Mouse (Mus musculus): ENCODE results near the gene Fam228a. TPM values are rescaled to one million over a fixed set of nuclear protein-coding genes. Genes with fewer than 3 reads are reported as not detected.

Gene Fam228a
- total RNA-seq, 1 experiment from 2014 or later = not detected

GRCm38 (mm10) chr12:4679971-4680370, 58.3 kb downstream of the Fam228a start:
- ATAC-seq (replicated peaks in 1 of 2; ENCODE audit: insufficient read depth in 1 of 2, low FRiP score in 2 of 2, low TSS enrichment in 1 of 2, low read depth in 1 of 2, poor library complexity in 2 of 2, severe bottlenecking in 2 of 2) = peak; percentile 22 to 45; a peak in 1 of 4 replicates

- ATAC-seq (replicated peaks in 1 of 2; ENCODE audit: insufficient read depth in 1 of 2, low FRiP score in 2 of 2, low TSS enrichment in 1 of 2, low read depth in 1 of 2, poor library complexity in 2 of 2, severe bottlenecking in 2 of 2) = no peak
These were observed 61.9 kb downstream of the Fam228a start for GRCm38 (mm10) chr12:4676336-4676735.

- ATAC-seq (replicated peaks in 1 of 2; ENCODE audit: insufficient read depth in 1 of 2, low FRiP score in 2 of 2, low TSS enrichment in 1 of 2, low read depth in 1 of 2, poor library complexity in 2 of 2, severe bottlenecking in 2 of 2) = no peak
These were observed 72.6 kb downstream of the Fam228a start for GRCm38 (mm10) chr12:4665675-4666037.

- ATAC-seq (replicated peaks in 1 of 2; ENCODE audit: insufficient read depth in 1 of 2, low FRiP score in 2 of 2, low TSS enrichment in 1 of 2, low read depth in 1 of 2, poor library complexity in 2 of 2, severe bottlenecking in 2 of 2) = no peak
These were observed 73.1 kb downstream of the Fam228a start for GRCm38 (mm10) chr12:4664929-4665674.

Other genes starting within 250 kb of the Fam228a start
- gene Itsn2, start 145.8 kb downstream of the Fam228a start, total RNA-seq (2017) = 160 and 179 TPM in 2 replicates
- not detected in 2 replicates for gene Gm3625, start 145.5 kb downstream of the Fam228a start, total RNA-seq (2017)
- 1.5 and 3.5 TPM in 2 replicates for gene Pfn4, start 30.6 kb upstream of the Fam228a start, total RNA-seq (2017)
- 0.79 and 3.5 TPM in 2 replicates for gene Fam228b, start 30.8 kb upstream of the Fam228a start, total RNA-seq (2017)
- 145 and 178 TPM in 2 replicates for gene Sf3b6, start 79.1 kb upstream of the Fam228a start, total RNA-seq (2017)
- 2.0 and 4.0 TPM in 2 replicates for gene Fkbp1b, start 103.2 kb upstream of the Fam228a start, total RNA-seq (2017)
- gene Wdcp, start 104.9 kb upstream of the Fam228a start, total RNA-seq (2017) = 10.7 and 16.7 TPM in 2 replicates
- gene Mfsd2b, start 135.9 kb upstream of the Fam228a start, total RNA-seq (2017) = 7.1 and 22.7 TPM in 2 replicates
- gene Ubxn2a, start 169.3 kb upstream of the Fam228a start, total RNA-seq (2017) = 55.7 and 61.0 TPM in 2 replicates
- 40.0 and 48.1 TPM in 2 replicates for gene Atad2b, start 178.9 kb upstream of the Fam228a start, total RNA-seq (2017)